Mouse (Mus musculus): Measurements from ENCODE around the gene Pmp22. TPM values are rescaled to one million over a fixed set of nuclear protein-coding genes. Genes with fewer than 3 reads are reported as not detected.

The Pmp22 gene
- total RNA-seq, 1 experiment = 106 TPM

DNA sequence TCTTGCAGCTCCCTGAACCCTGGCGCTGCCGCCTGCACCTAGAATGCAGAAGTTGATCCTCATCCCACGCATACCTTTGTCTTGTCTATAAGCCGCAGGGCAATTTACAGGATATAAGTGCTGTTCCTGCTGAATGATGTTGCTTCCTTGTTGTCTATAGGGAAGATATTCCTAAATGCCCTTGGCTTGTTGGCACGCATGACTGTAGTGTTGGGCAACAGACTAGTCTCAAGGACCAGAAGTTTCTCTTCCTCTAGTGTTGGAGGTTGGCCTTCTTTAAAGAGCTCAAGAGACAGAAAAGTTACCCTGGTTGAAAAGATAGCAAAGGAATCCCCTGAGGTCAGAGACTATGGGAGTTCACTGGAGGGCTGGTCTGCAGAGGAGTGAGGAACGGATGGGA lies 37.8 kb upstream of the Pmp22 start:
- in situ Hi-C loops (cut with MboI; ENCODE audit: low sequenced_read_pairs in 2 of 2, unreplicated experiment in 2 of 2) = no loop called here
- no peak overlapping the region for H3K9ac ChIP-seq (ENCODE audit: insufficient read depth, low read depth, low read length, poor library complexity, severe bottlenecking)
- no peak for TF ChIP-seq ZC3H11A (IDR thresholded peaks at IDR 0.05; ENCODE audit: borderline replicate concordance, low read depth, low read length)
- H3K4me1 ChIP-seq (ENCODE audit: control insufficient read depth in 2 of 2, insufficient read depth in 2 of 2, low read length in 2 of 2, poor library complexity in 1 of 2) = peaks cover 0 to 4% of the 10 kb centered on the region in 2 experiments; a peak in 1 of 4 replicates
- DNase-seq (ENCODE audit: low read depth, low spot score) = no peak
- H3K36me3 ChIP-seq (ENCODE audit: control insufficient read depth, insufficient read depth, low read length, poor library complexity, severe bottlenecking) = no peaks in the 10 kb centered on the region
- no peaks in the 10 kb centered on the region for H3K9me3 ChIP-seq (ENCODE audit: control insufficient read depth, insufficient read depth, low read depth, low read length)
- H3K27ac ChIP-seq (ENCODE audit: insufficient read depth, low read depth, low read length, poor library complexity, severe bottlenecking) = no peak overlapping the region
- H3K4me3 ChIP-seq (ENCODE audit: insufficient read depth in 1 of 2, low read depth in 1 of 2, low read length in 2 of 2, poor library complexity in 1 of 2, severe bottlenecking in 1 of 2) = no peak overlapping the region

DNA sequence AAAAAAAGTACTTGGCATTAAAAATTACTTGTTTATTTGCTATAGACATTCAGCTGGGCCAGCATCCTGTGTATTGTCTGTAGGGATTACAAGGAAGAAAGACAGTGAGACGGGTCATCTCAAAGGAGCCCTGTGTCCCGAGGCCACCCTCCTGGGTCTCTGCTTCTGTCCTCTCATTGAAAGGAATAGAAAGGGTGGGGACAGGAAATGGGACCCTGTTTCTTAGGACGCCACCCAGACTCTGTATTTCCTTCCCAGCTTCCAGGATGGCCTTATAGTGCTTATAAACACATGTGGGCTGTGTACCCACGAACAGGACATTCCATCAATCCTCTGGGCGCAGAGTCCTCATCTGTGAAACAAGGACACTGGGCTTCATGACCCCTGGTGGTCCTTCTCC lies 36.5 kb upstream of the Pmp22 start:
- H3K9me3 ChIP-seq (ENCODE audit: control insufficient read depth, insufficient read depth, low read depth, low read length) = no peaks in the 10 kb centered on the region

DNA sequence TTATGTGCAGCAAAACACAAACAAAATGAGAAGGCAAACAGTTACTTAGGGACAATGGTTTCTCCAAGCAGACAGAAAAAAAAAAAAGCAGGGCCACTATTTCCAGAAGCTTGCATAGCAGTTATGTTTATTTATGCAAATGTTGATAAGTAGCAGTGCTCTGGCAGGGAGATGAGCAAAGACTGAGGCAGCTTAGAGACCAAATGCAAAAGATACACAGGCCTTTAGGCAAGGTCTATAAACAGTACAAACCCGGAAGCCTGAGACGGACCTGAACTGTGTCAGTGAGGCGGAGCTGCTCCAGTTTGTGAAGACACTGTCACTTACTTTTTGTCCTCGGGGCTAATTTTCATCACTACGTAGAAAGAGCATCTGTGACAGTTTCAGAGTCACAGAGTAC lies 35.2 kb upstream of the Pmp22 start:
- DNase-seq (ENCODE audit: low read depth, low spot score) = no peak
- no peak overlapping the region for H3K27ac ChIP-seq (ENCODE audit: insufficient read depth, low read depth, low read length, poor library complexity, severe bottlenecking)
- no peaks in the 10 kb centered on the region for H3K36me3 ChIP-seq (ENCODE audit: control insufficient read depth, insufficient read depth, low read length, poor library complexity, severe bottlenecking)
- no peak overlapping the region for H3K9ac ChIP-seq (ENCODE audit: insufficient read depth, low read depth, low read length, poor library complexity, severe bottlenecking)
- no peaks in the 10 kb centered on the region for H3K9me3 ChIP-seq (ENCODE audit: control insufficient read depth, insufficient read depth, low read depth, low read length)
- in situ Hi-C loops (cut with MboI; ENCODE audit: low sequenced_read_pairs in 2 of 2, unreplicated experiment in 2 of 2) = no loop called here
- no peak overlapping the region for H3K4me3 ChIP-seq (ENCODE audit: insufficient read depth in 1 of 2, low read depth in 1 of 2, low read length in 2 of 2, poor library complexity in 1 of 2, severe bottlenecking in 1 of 2)
- no peak for TF ChIP-seq MAFK (IDR thresholded peaks at IDR 0.05; ENCODE audit: insufficient read depth, low read depth, low read length)
- H3K4me1 ChIP-seq (ENCODE audit: control insufficient read depth in 2 of 2, insufficient read depth in 2 of 2, low read length in 2 of 2, poor library complexity in 1 of 2) = peaks cover 0 to 4% of the 10 kb centered on the region in 2 experiments; a peak in 1 of 4 replicates

More for the DNA sequence above, 36.5 kb upstream of the Pmp22 start:
- H3K27ac ChIP-seq (ENCODE audit: insufficient read depth, low read depth, low read length, poor library complexity, severe bottlenecking) = no peak overlapping the region
- DNase-seq (ENCODE audit: low read depth, low spot score) = no peak
- peaks cover 0 to 4% of the 10 kb centered on the region in 2 experiments; a peak in 1 of 4 replicates for H3K4me1 ChIP-seq (ENCODE audit: control insufficient read depth in 2 of 2, insufficient read depth in 2 of 2, low read length in 2 of 2, poor library complexity in 1 of 2)
- H3K9ac ChIP-seq (ENCODE audit: insufficient read depth, low read depth, low read length, poor library complexity, severe bottlenecking) = no peak overlapping the region
- in situ Hi-C loops (cut with MboI; ENCODE audit: low sequenced_read_pairs in 2 of 2, unreplicated experiment in 2 of 2) = no loop called here
- no peaks in the 10 kb centered on the region for H3K36me3 ChIP-seq (ENCODE audit: control insufficient read depth, insufficient read depth, low read length, poor library complexity, severe bottlenecking)
- no peak for TF ChIP-seq MAFK (IDR thresholded peaks at IDR 0.05; ENCODE audit: insufficient read depth, low read depth, low read length)
- TF ChIP-seq ZNF384 (IDR thresholded peaks at IDR 0.05; ENCODE audit: low read depth, low read length) = no peak
- TF ChIP-seq CHD2 (IDR thresholded peaks at IDR 0.05; ENCODE audit: low read depth, low read length) = no peak
- no peak for TF ChIP-seq HCFC1 (IDR thresholded peaks at IDR 0.05; ENCODE audit: borderline replicate concordance, insufficient read depth, low read length)
- no peak for TF ChIP-seq ZC3H11A (IDR thresholded peaks at IDR 0.05; ENCODE audit: borderline replicate concordance, low read depth, low read length)
- no peak overlapping the region for H3K4me3 ChIP-seq (ENCODE audit: insufficient read depth in 1 of 2, low read depth in 1 of 2, low read length in 2 of 2, poor library complexity in 1 of 2, severe bottlenecking in 1 of 2)

DNA sequence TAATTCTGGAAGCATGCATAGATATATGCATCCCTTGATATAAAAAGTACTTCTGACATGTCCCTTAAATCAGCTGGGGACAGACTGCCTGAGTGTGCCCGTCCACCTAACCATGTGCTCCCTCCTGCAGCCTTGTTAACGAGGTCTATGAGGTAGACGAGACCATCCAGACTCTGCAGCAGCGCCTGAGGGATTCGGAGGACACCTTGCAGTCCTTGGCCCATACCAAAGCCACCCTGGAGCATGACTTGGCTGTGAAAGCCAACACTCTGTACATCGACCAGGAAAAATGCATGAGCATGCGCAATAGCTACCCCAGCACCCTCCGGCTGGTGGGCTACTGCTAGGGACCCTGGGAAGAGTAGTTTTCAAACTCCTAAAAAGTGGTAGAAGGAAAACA lies 34.3 kb upstream of the Pmp22 start:
- Histone ChIP-seq H3K9ac (ENCODE audit: insufficient read depth, low read depth, low read length, poor library complexity, severe bottlenecking) (no peak overlapping the region), H3K27ac (ENCODE audit: insufficient read depth, low read depth, low read length, poor library complexity, severe bottlenecking) (no peak overlapping the region), H3K9me3 (ENCODE audit: control insufficient read depth, insufficient read depth, low read depth, low read length) (no peaks in the 10 kb centered on the region), H3K4me3 (ENCODE audit: insufficient read depth in 1 of 2, low read depth in 1 of 2, low read length in 2 of 2, poor library complexity in 1 of 2, severe bottlenecking in 1 of 2) (no peak overlapping the region), H3K36me3 (ENCODE audit: control insufficient read depth, insufficient read depth, low read length, poor library complexity, severe bottlenecking) (no peaks in the 10 kb centered on the region), H3K4me1 (ENCODE audit: control insufficient read depth in 2 of 2, insufficient read depth in 2 of 2, low read length in 2 of 2, poor library complexity in 1 of 2) (peaks cover 0 to 4% of the 10 kb centered on the region in 2 experiments; a peak in 1 of 4 replicates)
- in situ Hi-C loops (cut with MboI; ENCODE audit: low sequenced_read_pairs in 2 of 2, unreplicated experiment in 2 of 2) = no loop called here
- no peak for DNase-seq (ENCODE audit: low read depth, low spot score)
- no peak for TF ChIP-seq ZC3H11A (IDR thresholded peaks at IDR 0.05; ENCODE audit: borderline replicate concordance, low read depth, low read length)
- no peak for TF ChIP-seq MAFK (IDR thresholded peaks at IDR 0.05; ENCODE audit: insufficient read depth, low read depth, low read length)
- no peak for TF ChIP-seq CHD2 (IDR thresholded peaks at IDR 0.05; ENCODE audit: low read depth, low read length)
- no peak for TF ChIP-seq HCFC1 (IDR thresholded peaks at IDR 0.05; ENCODE audit: borderline replicate concordance, insufficient read depth, low read length)
- no peak for TF ChIP-seq ZNF384 (IDR thresholded peaks at IDR 0.05; ENCODE audit: low read depth, low read length)

DNA sequence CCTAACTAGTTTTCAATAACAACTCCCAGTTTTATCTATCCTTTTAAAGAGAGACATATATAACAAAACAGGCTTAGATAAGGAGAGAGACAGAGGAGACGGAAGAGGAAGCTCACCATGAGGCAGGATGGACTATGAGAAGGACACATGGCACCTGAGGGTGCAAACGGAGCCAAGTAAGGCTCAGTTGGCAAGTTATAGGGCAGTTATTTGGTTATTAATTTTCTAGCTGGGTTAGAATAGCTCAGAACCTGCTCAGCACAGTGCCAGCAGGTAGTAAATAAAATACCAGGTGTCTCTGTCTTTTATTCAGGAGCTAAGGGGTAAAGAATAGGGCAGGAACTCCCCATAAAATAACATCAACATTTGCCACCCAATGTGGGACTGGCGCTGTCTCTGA lies 30.8 kb upstream of the Pmp22 start:
- Histone ChIP-seq H3K4me1 (ENCODE audit: control insufficient read depth in 2 of 2, insufficient read depth in 2 of 2, low read length in 2 of 2, poor library complexity in 1 of 2) (no peaks in the 10 kb centered on the region), H3K9me3 (ENCODE audit: control insufficient read depth, insufficient read depth, low read depth, low read length) (no peaks in the 10 kb centered on the region), H3K4me3 (ENCODE audit: insufficient read depth in 1 of 2, low read depth in 1 of 2, low read length in 2 of 2, poor library complexity in 1 of 2, severe bottlenecking in 1 of 2) (no peak overlapping the region), H3K36me3 (ENCODE audit: control insufficient read depth, insufficient read depth, low read length, poor library complexity, severe bottlenecking) (no peaks in the 10 kb centered on the region), H3K9ac (ENCODE audit: insufficient read depth, low read depth, low read length, poor library complexity, severe bottlenecking) (no peak overlapping the region), H3K27ac (ENCODE audit: insufficient read depth, low read depth, low read length, poor library complexity, severe bottlenecking) (no peak overlapping the region)
- DNase-seq (ENCODE audit: low read depth, low spot score) = no peak
- in situ Hi-C loops (cut with MboI; ENCODE audit: low sequenced_read_pairs in 2 of 2, unreplicated experiment in 2 of 2) = no loop called here
- TF ChIP-seq ZNF384 (IDR thresholded peaks at IDR 0.05; ENCODE audit: low read depth, low read length) = no peak
- TF ChIP-seq CHD2 (IDR thresholded peaks at IDR 0.05; ENCODE audit: low read depth, low read length) = no peak
- TF ChIP-seq HCFC1 (IDR thresholded peaks at IDR 0.05; ENCODE audit: borderline replicate concordance, insufficient read depth, low read length) = no peak
- TF ChIP-seq MAFK (IDR thresholded peaks at IDR 0.05; ENCODE audit: insufficient read depth, low read depth, low read length) = no peak
- no peak for TF ChIP-seq ZC3H11A (IDR thresholded peaks at IDR 0.05; ENCODE audit: borderline replicate concordance, low read depth, low read length)

Measured in ES-E14 (cell line).